Mouse (Mus musculus): Measurements from ENCODE around the gene Nadk.

The Nadk gene
- long read RNA-seq, experiment 1, transcript Nadk-203 (12 exons, 3,152 nt): major isoform, 114 of 215 reads
- long read RNA-seq, experiment 1, transcript Nadk-202 (10 exons, 2,737 nt): minor isoform, 47 of 215 reads
- long read RNA-seq, experiment 1, partial matches to known transcripts: 34 of 215 reads
- long read RNA-seq, experiment 1, other reads (novel, unspliced or antisense): 20 of 215 reads
- long read RNA-seq, experiment 2, transcript Nadk-202 (10 exons, 2,737 nt): minor isoform, 11 of 125 reads
- long read RNA-seq, experiment 2, transcript Nadk-203 (12 exons, 3,152 nt): major isoform, 76 of 125 reads
- long read RNA-seq, experiment 2, partial matches to known transcripts: 19 of 125 reads
- long read RNA-seq, experiment 2, other reads (novel, unspliced or antisense): 19 of 125 reads

GRCm38 (mm10) chr4:155561661-155562442 lies at the start of gene Nadk:
Nadk (plus strand) TSS chr4:155562378.
- intact Hi-C loops (cut with DNase I): loop anchor here (5.0 kb wide), 1 partner anchor 40 kb away; the partner anchor contains the start of gene Slc35e2

DNA sequence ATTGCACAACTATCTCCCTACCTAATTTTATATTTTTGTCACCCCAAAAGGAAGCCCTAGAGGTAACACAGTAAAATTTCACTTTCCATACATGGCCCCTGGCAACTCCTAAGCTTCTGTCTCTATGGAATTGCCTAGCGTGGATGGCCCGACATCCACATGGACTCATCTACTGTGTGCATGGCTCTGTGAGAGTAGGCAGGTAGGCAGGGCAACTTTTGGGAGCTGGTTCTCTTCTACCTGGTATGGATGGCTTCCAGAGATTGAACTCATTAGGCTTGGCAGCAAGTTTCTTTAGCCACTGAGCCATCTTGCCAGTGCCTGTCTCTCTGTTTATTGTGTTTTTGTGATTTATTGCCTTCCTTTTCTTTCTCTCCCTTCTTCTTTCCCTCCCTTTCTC lies 47.4 kb upstream of the Nadk start:
- intact Hi-C loops (cut with DNase I): no loop called here

- intact Hi-C loops (cut with DNase I): no loop called here
Observed at GRCm38 (mm10) chr4:155517948-155518517, 44.1 kb upstream of the Nadk start.

DNA sequence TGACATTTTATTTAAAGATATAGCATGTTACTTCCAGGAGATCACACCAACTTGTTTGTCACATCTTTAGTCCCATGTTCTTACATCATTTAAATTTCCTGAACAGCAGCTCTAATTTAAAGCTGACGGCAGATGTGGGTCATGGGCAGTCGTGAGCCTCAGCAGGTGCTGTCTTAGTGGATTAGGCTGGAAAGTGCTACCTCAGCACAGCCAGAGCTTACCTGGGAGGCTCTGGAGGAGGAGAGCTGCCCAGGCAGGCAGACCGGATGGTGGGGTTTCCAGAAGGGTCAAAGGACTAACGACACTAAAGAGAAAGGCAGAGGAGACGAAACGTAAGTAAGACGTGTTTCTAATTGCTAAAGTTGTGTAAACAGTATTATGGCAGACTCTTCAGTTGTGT lies 39.9 kb upstream of the Nadk start:
- intact Hi-C loops (cut with DNase I): no loop called here

DNA sequence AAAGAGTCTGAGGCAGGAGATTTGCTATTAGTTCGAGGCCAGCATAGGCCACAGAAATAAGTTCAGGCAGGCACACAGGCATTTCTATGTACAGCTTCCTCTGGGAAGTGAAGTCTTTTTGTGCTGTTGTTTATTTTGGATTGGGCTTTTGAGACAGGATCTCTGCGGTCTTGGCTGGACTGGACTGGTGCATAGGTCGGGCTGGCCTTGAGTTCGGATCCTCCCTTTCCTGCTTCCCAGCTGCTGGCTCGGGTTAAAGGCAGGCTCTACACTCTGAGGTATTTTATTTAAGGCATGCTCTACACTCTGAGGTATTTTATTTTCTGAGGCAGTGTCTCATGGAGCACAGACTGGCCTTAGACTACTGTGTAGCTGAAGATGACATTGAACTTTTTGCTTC lies 36.4 kb upstream of the Nadk start:
- intact Hi-C loops (cut with DNase I): no loop called here

DNA sequence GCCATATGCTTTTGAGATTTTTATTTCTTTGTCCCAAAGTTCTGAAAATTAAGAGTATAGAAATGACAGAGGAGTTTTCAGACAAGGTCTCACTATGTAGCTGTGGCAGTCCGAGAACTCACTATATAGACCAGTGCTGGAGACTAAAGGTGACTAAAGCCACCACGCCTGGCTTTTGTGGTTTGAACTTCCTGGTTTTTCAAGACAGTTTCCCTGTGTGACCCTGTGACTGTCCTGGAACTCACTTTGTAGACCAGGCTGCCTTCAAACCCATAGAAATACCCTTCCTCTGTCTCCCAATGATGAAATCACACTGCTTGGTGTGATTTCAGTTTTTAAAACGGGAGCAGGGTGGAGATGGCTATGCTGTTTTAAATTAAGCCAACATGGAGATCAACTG lies 32.9 kb upstream of the Nadk start:
- intact Hi-C loops (cut with DNase I): no loop called here

DNA sequence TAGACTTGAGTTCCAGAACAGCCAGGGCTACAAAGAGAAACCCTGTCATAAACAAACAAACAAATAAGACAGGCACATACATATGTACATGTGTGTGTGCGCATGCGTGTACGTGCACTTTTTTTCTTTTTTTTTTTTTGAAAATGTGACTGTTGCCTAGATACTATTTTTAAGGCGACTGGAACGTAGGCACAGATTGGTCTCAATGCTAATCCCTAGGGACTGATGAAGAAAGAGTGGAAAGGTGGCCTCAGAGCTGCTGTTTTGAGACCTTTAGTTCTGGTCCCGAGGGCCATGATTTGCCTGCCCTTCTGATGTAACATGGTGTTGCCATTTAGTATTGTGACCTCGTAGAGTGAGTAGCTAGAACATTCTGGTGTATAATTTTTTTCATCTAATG lies 12.2 kb upstream of the Nadk start:
- intact Hi-C loops (cut with DNase I): loop anchor here (5.0 kb wide), 1 partner anchor 53 kb away; no protein-coding TSS in a partner anchor

GRCm38 (mm10) chr4:155550446-155550845 lies 11.7 kb upstream of the Nadk start:
- intact Hi-C loops (cut with DNase I): no loop called here

- intact Hi-C loops (cut with DNase I): no loop called here
Observed at GRCm38 (mm10) chr4:155551073-155551472, 11.1 kb upstream of the Nadk start.

DNA sequence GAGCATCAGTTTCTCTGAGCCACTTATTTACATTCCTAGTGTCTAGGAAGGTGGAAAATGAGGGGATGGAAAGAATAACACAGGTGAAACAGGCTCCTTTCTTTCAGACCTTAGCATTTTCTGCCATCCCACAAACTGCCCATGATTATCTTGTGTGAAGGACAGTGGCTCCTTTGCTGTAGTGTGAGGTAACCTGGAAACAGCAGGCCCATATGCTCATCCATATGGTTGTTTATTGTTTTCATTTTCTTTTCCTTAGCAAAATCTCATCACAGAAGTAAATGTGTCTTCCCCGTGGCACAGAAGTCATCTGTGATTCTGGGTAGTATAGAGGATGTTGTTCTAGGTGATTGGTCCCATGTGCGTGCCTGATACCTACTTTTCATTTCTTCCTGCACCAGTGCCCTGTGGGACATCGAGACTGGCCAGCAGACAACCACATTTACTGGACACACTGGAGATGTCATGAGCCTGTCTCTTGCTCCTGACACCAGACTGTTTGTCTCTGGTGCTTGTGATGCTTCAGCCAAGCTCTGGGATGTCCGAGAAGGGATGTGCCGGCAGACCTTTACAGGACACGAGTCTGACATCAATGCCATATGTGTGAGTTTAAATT lies 9.2 kb upstream of the Nadk start:
- intact Hi-C loops (cut with DNase I): no loop called here

DNA sequence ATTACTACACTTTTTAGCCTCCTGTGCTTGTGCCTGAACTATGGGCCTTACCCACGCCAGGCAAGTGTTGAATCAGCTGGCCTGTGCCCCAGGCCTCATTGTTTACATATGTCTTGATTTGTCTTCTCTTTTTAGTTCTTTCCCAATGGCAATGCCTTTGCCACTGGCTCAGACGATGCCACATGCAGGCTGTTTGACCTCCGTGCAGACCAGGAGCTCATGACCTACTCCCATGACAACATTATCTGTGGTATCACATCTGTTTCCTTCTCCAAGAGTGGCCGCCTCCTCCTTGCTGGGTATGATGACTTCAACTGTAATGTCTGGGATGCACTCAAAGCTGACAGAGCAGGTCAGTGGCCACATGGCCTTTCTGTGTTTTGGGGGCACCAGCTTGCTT lies 7.3 kb upstream of the Nadk start:
- intact Hi-C loops (cut with DNase I): no loop called here

- intact Hi-C loops (cut with DNase I): no loop called here
Observed at GRCm38 (mm10) chr4:155555464-155555863, 6.7 kb upstream of the Nadk start.

GRCm38 (mm10) chr4:155559454-155559853 lies 2.7 kb upstream of the Nadk start:
- intact Hi-C loops (cut with DNase I): no loop called here

DNA sequence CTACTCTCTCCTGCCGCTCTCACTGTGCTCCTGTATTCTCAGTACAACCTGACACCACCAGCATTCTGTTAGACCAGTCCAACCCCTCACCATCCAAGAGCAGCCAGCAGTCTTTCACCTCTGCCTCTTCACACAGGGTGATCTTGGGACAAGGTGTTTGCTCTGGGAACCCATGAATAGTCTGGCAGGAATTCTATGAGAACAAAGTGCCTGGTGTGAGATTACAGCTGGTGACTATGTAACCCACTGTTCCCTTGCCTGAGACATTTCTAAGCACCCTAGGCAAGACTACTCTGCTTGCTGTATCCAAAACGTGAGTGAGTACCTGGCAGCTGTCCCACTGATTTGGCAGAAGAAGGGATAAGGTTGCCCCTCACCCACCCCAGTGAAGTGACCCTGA lies 1.2 kb upstream of the Nadk start:
- intact Hi-C loops (cut with DNase I): loop anchor here (5.0 kb wide), 1 partner anchor 41 kb away; the partner anchor contains the start of gene Slc35e2

GRCm38 (mm10) chr4:155562725-155563399 lies 684 bp downstream of the Nadk start:
- intact Hi-C loops (cut with DNase I): loop anchor here (5.0 kb wide), 1 partner anchor 39 kb away; the partner anchor contains the start of gene Slc35e2

- intact Hi-C loops (cut with DNase I): loop anchor here (5.0 kb wide), 1 partner anchor 39 kb away; the partner anchor contains the start of gene Slc35e2
Observed at GRCm38 (mm10) chr4:155563400-155564231, 1.4 kb downstream of the Nadk start.

DNA sequence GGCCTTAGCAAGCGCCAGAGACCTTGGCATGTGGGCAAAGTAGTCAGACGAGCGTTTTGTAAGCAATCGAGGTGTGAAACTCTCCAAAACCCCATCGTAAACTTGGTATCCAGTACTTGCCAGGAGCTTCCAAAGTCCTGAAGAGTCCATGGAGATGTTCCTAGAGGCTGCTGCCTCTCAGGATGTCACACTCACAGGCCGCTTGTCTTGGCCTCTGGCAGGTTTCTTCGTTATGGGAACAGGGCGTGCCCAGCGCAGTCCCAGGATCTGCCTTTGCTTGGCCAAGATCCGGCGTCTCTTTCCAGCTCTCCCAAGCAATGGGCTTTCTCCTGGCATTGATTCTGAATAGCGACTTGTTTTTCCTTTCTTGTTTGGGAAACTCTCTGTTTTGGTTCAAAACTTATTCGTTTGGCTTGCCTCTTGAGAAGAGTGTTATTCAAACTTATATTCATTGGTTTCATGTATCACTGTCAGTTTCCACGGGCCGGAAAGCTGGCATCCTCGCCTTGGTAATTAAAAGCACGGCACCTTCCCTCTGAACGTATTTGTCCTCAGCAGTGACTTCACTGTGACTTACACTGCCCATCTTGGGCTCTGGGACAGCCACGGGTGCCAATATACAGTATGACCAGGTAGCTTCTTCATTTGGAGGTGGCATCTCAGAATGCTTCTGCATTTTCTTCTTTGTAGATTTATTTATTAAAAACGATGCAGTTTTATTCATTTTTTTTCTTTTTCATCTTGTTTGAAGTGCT lies 2.3 kb downstream of the Nadk start:
- intact Hi-C loops (cut with DNase I): loop anchor here (5.0 kb wide), 1 partner anchor 38 kb away; the partner anchor contains the start of gene Slc35e2

DNA sequence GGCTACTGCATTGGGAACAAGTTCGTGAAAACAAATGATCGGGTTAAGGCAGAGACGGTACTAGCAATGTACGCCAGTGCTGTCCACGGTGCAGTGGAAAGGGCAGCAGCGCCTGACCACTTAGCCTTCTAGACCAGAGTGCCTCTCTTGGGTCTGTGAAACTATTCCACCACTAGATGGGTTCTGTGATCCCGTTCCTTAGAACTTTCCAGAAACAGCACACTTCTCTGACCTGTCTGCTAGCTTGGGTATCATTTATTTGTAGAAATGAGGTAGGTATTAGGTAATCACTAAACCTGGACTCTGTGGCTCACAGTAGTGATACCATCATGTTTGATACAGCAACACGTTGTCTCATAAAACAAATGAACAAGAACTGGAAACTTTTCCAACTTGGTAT lies 4.4 kb downstream of the Nadk start:
- intact Hi-C loops (cut with DNase I): no loop called here

- intact Hi-C loops (cut with DNase I): loop anchor here (2.0 kb wide), 1 partner anchor 87 kb away; no protein-coding TSS in a partner anchor
Observed at GRCm38 (mm10) chr4:155568170-155568569, 6.0 kb downstream of the Nadk start.
